Mouse (Mus musculus) retina, adult 2 months (tissue): ENCODE data around the gene Qser1.

Source experiments
- DNase-seq: peaks from one replicate; pipeline ENCODE4 v3.0.0-alpha.2; 2012; ENCODE audit warnings: low read depth, low spot score

The Qser1 gene

DNA sequence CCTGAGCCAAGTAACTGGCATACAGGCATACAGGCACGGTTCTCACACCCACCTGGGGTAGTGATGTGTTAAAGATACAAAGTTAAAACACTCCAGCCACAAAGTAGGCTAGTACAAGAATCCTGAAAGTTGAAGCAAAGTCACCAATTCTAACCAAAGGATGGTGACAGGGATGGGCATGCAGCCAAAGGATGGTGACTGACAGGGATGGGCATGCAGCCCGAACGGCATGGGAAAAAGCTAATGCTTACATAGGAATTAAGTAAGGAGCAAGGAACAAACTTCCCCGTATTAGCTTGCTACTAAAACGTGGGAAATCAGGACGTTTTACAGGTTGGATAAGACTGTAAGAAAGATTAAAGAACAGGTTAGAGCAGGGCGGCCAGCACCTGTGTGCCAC lies 80.3 kb downstream of the Qser1 start:
- DNase-seq: no peak

- no peak for DNase-seq
Measured at GRCm38 (mm10) chr2:104732562-104733256, 83.9 kb downstream of the Qser1 start.

DNA sequence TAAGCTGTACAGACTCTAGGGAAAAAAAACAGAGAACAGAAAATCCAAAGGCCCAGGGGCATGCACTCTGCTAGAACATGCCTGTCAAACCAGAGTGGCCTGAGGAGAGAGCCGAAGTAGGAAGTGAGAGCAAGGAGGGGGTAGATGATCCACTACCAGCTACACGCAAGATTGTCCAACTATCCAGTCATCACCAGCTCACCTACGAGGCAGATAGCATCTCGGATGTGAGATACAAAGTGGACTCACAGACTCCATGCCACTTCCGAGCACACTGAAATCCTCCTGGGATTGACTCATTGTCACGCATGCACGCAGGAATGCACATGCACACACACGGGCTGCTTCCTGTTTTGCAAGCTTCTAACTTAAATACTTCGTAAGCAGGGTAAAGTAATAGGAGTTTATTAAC lies 84.5 kb downstream of the Qser1 start:
- no peak for DNase-seq

DNA sequence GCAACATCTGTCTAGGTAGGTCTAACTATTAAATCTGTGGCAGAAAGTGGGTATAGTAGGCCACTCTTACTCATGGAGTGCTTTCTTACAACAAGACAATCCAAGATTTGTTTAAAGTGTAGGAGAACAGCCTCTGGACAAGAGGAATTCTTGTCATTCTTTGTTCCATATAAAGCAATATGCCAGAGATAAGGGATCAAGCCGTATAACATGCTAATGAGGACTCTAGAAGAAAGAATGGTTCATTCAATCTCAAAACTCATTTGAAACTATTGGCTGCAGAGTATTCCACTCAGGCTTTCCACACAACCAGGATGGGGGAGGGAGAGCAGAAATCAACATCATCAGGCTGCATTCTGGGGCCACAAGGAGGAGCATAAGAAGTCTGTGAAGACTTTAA lies 89.2 kb downstream of the Qser1 start:
- DNase-seq: no peak

DNA sequence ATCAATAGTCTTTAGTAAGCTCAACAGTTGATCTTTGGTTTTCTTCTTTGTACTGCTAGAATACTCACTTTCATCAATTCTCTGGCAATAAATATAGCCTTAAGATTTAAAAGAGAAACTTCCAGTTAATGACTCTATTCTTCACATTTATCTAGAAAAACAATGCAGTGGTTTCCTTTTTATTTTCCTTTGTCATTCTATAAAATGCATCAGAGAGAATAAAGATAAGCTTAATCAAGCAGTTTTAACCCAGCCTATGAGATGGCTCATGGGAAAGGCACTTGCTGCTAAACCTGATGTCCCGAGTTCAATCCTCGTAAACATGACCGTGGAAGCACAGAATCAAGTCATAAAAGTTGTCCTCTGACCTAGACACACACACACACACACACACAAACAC lies 94.5 kb downstream of the Qser1 start:
- DNase-seq: no peak

- DNase-seq: no peak
Measured at GRCm38 (mm10) chr2:104717827-104718226, 98.7 kb downstream of the Qser1 start.

DNA sequence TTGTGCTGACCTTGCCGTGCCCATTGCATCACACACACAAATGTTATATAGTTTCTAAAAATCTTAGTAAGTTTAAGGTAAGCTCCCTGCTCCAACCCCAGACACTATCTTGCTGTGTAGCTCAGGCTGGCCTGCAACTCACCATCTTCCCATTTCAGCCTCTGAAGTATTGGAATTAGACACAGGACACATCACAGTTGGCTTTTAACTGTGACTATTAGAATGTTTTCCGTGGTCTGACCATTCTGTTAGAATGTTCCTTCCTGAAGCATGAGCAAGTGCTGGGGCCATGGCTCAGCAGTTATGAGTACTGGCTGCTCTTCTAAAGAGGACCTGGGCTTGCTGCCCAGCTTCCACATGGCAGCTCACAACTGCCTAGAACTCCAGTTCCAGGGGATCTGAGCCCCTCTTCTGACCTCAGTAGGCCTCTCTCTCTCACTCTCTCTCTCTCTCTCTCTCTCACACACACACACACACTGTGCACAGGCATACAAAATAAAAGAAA lies 99.3 kb downstream of the Qser1 start:
- no peak for DNase-seq

- no peak for DNase-seq
Measured at GRCm38 (mm10) chr2:104716279-104716678, 100.3 kb downstream of the Qser1 start, which contains the start of gene Pin1rt1. Gene Pin1rt1 (minus strand): TSS chr2:104716379.

DNA sequence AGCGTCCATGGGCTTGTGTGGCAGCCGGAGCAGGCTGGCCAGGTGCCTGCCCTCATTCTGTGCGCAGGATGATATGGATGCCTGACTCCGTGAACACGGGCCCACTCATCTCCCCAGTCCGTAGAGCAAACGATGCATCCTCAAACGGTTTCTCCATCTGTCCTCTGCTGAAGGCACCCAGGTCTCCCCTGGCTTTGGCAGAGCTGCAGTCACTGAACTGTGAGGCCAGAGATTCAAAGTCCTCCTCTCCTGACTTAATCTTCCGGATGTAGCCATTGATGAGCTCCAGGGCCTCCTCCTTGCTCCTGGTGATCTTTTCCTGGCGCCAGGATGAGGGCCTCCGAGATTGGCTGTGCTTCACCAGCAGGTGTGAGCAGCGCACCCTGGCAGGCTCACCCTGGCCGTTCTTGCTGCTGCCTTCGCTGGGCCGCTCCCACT lies 102.3 kb downstream of the Qser1 start:
- no peak for DNase-seq

DNA sequence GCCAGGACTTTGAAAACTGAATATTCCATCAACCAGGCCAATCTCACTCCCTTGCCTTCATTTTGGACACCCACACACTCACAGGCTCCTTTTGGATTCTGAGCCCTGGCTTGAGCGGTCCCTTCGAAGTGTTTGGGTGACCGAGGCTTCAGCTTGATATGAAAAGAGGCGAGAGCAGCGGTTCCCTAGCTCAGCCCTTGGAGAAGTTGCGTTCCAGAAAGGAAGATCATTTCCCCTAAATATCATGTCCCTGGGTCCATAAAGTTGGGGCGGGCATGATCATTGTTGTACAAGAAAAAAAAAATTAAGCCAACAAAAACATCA lies 104.1 kb downstream of the Qser1 start:
- no peak for DNase-seq

DNA sequence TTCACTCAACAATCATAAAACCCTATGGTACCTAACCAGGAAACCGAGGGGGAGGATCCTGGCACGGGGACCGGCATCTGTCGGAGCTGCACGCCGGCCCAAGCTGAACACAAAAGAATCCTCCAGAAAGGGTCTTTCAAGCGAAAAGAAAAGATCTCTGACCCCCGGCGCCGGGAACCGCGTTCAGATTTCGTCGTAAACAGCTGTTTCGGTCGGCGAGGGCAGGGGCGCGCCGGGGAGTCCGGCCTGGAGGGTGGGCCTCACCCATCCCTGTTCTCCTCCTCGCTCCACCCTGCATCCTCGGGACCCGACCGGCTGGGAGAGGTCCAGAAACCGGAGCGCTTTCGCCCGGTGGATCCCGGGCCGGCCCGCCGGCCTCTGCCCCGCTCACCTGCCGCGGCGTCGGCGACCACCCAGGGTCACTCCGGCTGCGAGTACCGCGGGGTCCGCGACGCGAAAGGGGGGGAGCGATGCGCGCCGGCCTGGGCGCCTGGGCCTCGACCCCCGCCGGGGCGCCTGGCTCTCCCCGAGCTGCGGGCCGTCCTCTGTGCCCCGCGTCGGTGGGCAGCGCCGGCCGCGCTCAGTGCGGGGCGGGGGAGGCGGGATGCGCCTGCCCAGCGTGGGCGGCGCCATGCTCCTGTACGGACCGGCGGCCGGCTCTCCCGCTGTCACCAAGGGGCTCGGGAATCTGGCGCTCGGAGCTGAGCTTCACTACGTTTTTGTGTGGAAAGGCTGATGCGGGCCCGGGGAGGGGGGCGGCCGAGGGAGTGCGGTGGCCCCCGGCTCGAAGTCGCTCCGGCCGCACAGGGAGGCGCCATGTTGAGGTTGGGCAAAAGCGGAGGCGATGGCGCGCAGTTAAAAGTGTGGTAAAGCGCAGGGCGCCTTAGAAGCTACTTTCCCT lies 104.7 kb downstream of the Qser1 start, which contains the start of gene Tcp11l1:
TSS of gene Tcp11l1 (minus strand) at position 585 of the 901 bp plus-strand sequence.
- peak; percentile 34 for DNase-seq

DNA sequence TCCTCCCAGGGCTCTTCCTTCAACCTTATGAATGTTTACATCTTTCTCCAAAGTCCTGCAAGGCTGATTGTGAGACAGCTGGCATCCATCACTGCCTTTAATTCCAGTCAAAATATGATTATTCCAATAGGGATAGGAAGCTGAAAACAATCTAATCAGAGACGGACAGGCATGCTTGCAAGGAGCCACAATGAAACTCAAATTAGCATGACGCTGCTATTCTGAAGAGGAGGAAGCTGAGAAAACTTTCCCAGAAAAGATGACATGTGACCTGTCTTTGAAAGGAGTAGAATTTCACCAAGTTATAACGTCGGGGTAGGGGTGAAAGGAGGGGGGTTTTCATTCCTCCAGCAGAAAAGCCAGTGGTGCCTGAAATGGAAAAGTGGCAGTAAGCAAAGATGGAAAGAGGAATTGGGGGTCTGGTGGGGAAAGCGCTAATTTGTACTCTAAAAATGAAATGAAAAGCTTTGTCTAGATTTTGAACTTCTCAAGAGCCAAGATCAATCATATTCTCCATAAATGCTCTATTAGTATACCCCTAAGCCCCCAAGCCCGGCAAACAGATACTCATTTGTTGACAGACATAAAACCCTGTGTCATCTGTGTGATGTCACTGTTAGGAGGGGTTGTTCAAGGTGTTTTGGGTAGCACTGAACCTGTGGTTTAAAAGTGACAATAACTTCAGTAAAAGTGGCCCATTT lies 105.7 kb downstream of the Qser1 start:
- no peak for DNase-seq

GRCm38 (mm10) chr2:104709786-104710337 lies 106.7 kb downstream of the Qser1 start:
- DNase-seq: no peak
